ENCODE assay signal across 9 mouse cellular contexts in the genomic region with DNA sequence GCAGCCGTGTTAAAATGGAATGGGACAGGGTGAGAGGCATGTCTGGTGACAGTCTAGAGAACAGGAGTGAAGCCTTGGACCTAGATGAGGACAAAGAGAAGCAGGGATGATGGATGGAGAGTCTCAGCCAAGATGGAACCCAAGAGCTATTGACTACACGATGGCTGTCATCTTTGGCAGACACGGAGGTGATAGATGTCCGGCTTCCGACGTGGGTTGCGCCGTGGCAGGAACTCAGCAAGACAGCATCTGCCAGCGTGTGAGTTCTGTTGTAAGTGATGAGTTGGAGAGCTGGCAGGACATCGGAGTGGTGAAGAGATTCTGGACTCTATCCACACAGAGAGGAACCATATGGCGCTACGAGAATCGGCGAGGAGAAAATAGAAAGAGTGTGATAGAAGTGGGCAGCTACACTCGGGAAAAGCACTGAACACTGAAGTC.
DNase-seq lines count a peak whose midpoint lies in the region; ATAC-seq and TF ChIP-seq lines count a peak whose summit lies in the region.
"Had no signal": no experiment of that assay in that cellular context is flagged by ENCODE, and none has a peak within 500 bp of the region (broad histone marks: within the 10 kb centered on the region; RNA-seq: fewer than 3 reads in every experiment).

No protein-coding gene starts in this region.

- no peak for ATAC-seq in midbrain, postnatal 0 days (ENCODE audit: low FRiP score)
- no peak for ATAC-seq in midbrain, embryonic 16.5 days
- no peak for ATAC-seq in kidney, embryonic 14.5 days (ENCODE audit: low FRiP score, low TSS enrichment)
- ATAC-seq: intestine, embryonic 16.5 days had no signal

- no peaks in the 10 kb centered on the region for H3K27me3 ChIP-seq in midbrain, postnatal 0 days (ENCODE audit: insufficient read depth, low read length)
- H3K27me3 ChIP-seq in midbrain, embryonic 16.5 days (ENCODE audit: control insufficient read depth, insufficient read depth, low read depth, low read length): no peaks in the 10 kb centered on the region
- H3K27me3 ChIP-seq in kidney, embryonic 14.5 days (ENCODE audit: control insufficient read depth, insufficient read depth, low read length): no peaks in the 10 kb centered on the region

- DNase-seq in midbrain, postnatal 0 days (ENCODE audit: low spot score): peak; percentile 46
- DNase-seq in frontal cortex, postnatal 36 days (ENCODE audit: low spot score in 2 of 2): peak; percentile 77 to 91
- DNase-seq in lung, adult 18-20 months: peak; percentile 25 to 50
- DNase-seq in gastrocnemius, postnatal 36 days: no peak
- DNase-seq in B cell, adult 2 months: no peak
- DNase-seq: thymus, postnatal 4 days had no signal

- no peak overlapping the region for H3K4me3 ChIP-seq in midbrain, postnatal 0 days (ENCODE audit: low read depth, low read length)
- H3K4me3 ChIP-seq in midbrain, embryonic 16.5 days (ENCODE audit: low read depth, low read length): no peak overlapping the region
- H3K4me3 ChIP-seq in kidney, embryonic 14.5 days (ENCODE audit: low read length): no peak overlapping the region

- H3K9ac ChIP-seq in midbrain, postnatal 0 days (replicated peaks; ENCODE audit: low read length, poor library complexity, severe bottlenecking): no peak overlapping the region
- no peak overlapping the region for H3K9ac ChIP-seq in midbrain, embryonic 16.5 days (ENCODE audit: low read depth, low read length)
- no peak overlapping the region for H3K9ac ChIP-seq in kidney, embryonic 14.5 days (ENCODE audit: low read depth, low read length)

- no peak for TF ChIP-seq CTCF in midbrain, postnatal 0 days (IDR thresholded peaks at IDR 0.05)

- peaks cover 2% of the 10 kb centered on the region; the same call in 1 of the 2 replicates for H3K4me1 ChIP-seq in midbrain, postnatal 0 days (ENCODE audit: insufficient read depth, low read length)
- H3K4me1 ChIP-seq in midbrain, embryonic 16.5 days (ENCODE audit: control insufficient read depth, insufficient read depth, low read length): no peaks in the 10 kb centered on the region; the same call in 1 of the 2 replicates
- H3K4me1 ChIP-seq in kidney, embryonic 14.5 days (ENCODE audit: control insufficient read depth, insufficient read depth, low read length): 0 out of 2 replicates have a peak, but pooled peaks cover under 1% of the 10 kb centered on the region

- intact Hi-C loops in gastrocnemius, postnatal 36 days (cut with DNase I): no loop called here

- no peak overlapping the region for H3K4me2 ChIP-seq in midbrain, postnatal 0 days (ENCODE audit: low read depth, low read length, poor library complexity, severe bottlenecking)
- H3K4me2 ChIP-seq in midbrain, embryonic 16.5 days (ENCODE audit: low read length): no peak overlapping the region
- no peak overlapping the region for H3K4me2 ChIP-seq in kidney, embryonic 14.5 days (replicated peaks; ENCODE audit: low read depth, low read length)

- H3K36me3 ChIP-seq in midbrain, postnatal 0 days (ENCODE audit: insufficient read depth, low read length): no peaks in the 10 kb centered on the region
- H3K36me3 ChIP-seq in midbrain, embryonic 16.5 days (ENCODE audit: control insufficient read depth, insufficient read depth, low read length): no peaks in the 10 kb centered on the region
- no peaks in the 10 kb centered on the region for H3K36me3 ChIP-seq in kidney, embryonic 14.5 days (ENCODE audit: control insufficient read depth, insufficient read depth, low read length)

- H3K27ac ChIP-seq in midbrain, postnatal 0 days (ENCODE audit: low read depth, low read length): no peak overlapping the region
- H3K27ac ChIP-seq in midbrain, embryonic 16.5 days (ENCODE audit: low read length): no peak overlapping the region
- no peak overlapping the region for H3K27ac ChIP-seq in kidney, embryonic 14.5 days (ENCODE audit: low read depth, low read length)

- no peaks in the 10 kb centered on the region for H3K9me3 ChIP-seq in midbrain, postnatal 0 days (ENCODE audit: low read length)
- no peaks in the 10 kb centered on the region for H3K9me3 ChIP-seq in midbrain, embryonic 16.5 days (replicated peaks; ENCODE audit: control insufficient read depth, low read length, poor library complexity, severe bottlenecking)
- H3K9me3 ChIP-seq in kidney, embryonic 14.5 days (ENCODE audit: control insufficient read depth, low read length): no peaks in the 10 kb centered on the region

- WGBS in midbrain, postnatal 0 days: 96% methylated on average over 15 of the region's 15 CpGs
- WGBS in midbrain, embryonic 16.5 days: 95% methylated on average over 15 of the region's 15 CpGs
- WGBS in kidney, embryonic 14.5 days: 92% methylated on average over 15 of the region's 15 CpGs

Comparison
In these comparisons a context has a peak if more than half of its experiments do, and no peak if none do; other contexts are left out.
1. DNase-seq: peak in midbrain, postnatal 0 days (single experiment), frontal cortex, postnatal 36 days (2 of 2) and lung, adult 18-20 months (2 of 2); none in gastrocnemius, postnatal 36 days (0 of 2) and B cell, adult 2 months (0 of 2).